Mouse (Mus musculus): Measurements from ENCODE around the gene Fabp3.

Fabp3 gene

GRCm38 (mm10) chr4:130292271-130292670, 16.1 kb upstream of the Fabp3 start:
- ATAC-seq (ENCODE audit: insufficient number of reproducible peaks, low FRiP score, low TSS enrichment), result peak; percentile 40; the same call in 1 of the 2 replicates

GRCm38 (mm10) chr4:130294513-130294912, 13.9 kb upstream of the Fabp3 start:
- no peak for ATAC-seq (ENCODE audit: insufficient number of reproducible peaks, low FRiP score, low TSS enrichment)

- no peak for ATAC-seq (ENCODE audit: insufficient number of reproducible peaks, low FRiP score, low TSS enrichment)
These were observed 13.2 kb upstream of the Fabp3 start for GRCm38 (mm10) chr4:130295047-130295745.

GRCm38 (mm10) chr4:130296243-130296965, 12.0 kb upstream of the Fabp3 start:
- no peak for ATAC-seq (ENCODE audit: insufficient number of reproducible peaks, low FRiP score, low TSS enrichment)

- ATAC-seq (ENCODE audit: insufficient number of reproducible peaks, low FRiP score, low TSS enrichment), result no peak
These were observed 11.3 kb upstream of the Fabp3 start for GRCm38 (mm10) chr4:130297123-130297529.

GRCm38 (mm10) chr4:130298877-130299628, 9.3 kb upstream of the Fabp3 start:
- peak; percentile 79 for ATAC-seq (ENCODE audit: insufficient number of reproducible peaks, low FRiP score, low TSS enrichment)

GRCm38 (mm10) chr4:130299629-130300018, 8.8 kb upstream of the Fabp3 start:
- 0 out of 2 replicates have a peak, but pooled peaks have one; percentile 18 for ATAC-seq (ENCODE audit: insufficient number of reproducible peaks, low FRiP score, low TSS enrichment)

- ATAC-seq (ENCODE audit: insufficient number of reproducible peaks, low FRiP score, low TSS enrichment), result no peak
These were observed 6.0 kb upstream of the Fabp3 start for GRCm38 (mm10) chr4:130302285-130302870.

- no peak for ATAC-seq (ENCODE audit: insufficient number of reproducible peaks, low FRiP score, low TSS enrichment)
These were observed 3.6 kb upstream of the Fabp3 start for GRCm38 (mm10) chr4:130304746-130305145.

GRCm38 (mm10) chr4:130306796-130307630, 1.4 kb upstream of the Fabp3 start:
- ATAC-seq (ENCODE audit: insufficient number of reproducible peaks, low FRiP score, low TSS enrichment), result no peak

GRCm38 (mm10) chr4:130307851-130308230, 554 bp upstream of the Fabp3 start:
- 0 out of 2 replicates have a peak, but pooled peaks have one; percentile 18 for ATAC-seq (ENCODE audit: insufficient number of reproducible peaks, low FRiP score, low TSS enrichment)

GRCm38 (mm10) chr4:130309254-130309653, 859 bp downstream of the Fabp3 start:
- ATAC-seq (ENCODE audit: insufficient number of reproducible peaks, low FRiP score, low TSS enrichment), result no peak

GRCm38 (mm10) chr4:130312526-130312925, 4.1 kb downstream of the Fabp3 start:
- ATAC-seq (ENCODE audit: insufficient number of reproducible peaks, low FRiP score, low TSS enrichment), result no peak

GRCm38 (mm10) chr4:130313552-130313951, 5.2 kb downstream of the Fabp3 start:
- ATAC-seq (ENCODE audit: insufficient number of reproducible peaks, low FRiP score, low TSS enrichment), result no peak

- no peak for ATAC-seq (ENCODE audit: insufficient number of reproducible peaks, low FRiP score, low TSS enrichment)
These were observed 7.6 kb downstream of the Fabp3 start for GRCm38 (mm10) chr4:130315771-130316527.

GRCm38 (mm10) chr4:130316691-130317090, 8.3 kb downstream of the Fabp3 start:
- no peak for ATAC-seq (ENCODE audit: insufficient number of reproducible peaks, low FRiP score, low TSS enrichment)

GRCm38 (mm10) chr4:130318122-130318521, 9.7 kb downstream of the Fabp3 start:
- ATAC-seq (ENCODE audit: insufficient number of reproducible peaks, low FRiP score, low TSS enrichment), result no peak

- no peak for ATAC-seq (ENCODE audit: insufficient number of reproducible peaks, low FRiP score, low TSS enrichment)
These were observed 11.2 kb downstream of the Fabp3 start for GRCm38 (mm10) chr4:130319564-130319963.

- ATAC-seq (ENCODE audit: insufficient number of reproducible peaks, low FRiP score, low TSS enrichment), result no peak
These were observed 13.2 kb downstream of the Fabp3 start for GRCm38 (mm10) chr4:130321640-130322039.

All from cerebellum, adult (tissue).